Mouse (Mus musculus) lung, postnatal 0 days (tissue): Measurements from ENCODE around the gene Nkain2.

ENCODE experiments used
- CTCF ChIP-seq: IDR thresholded peaks from 2 replicates; pipeline ENCODE4 v1.5.1; 2016; ENCODE audit warnings: antibody characterized with exemption, mild to moderate bottlenecking
- EP300 ChIP-seq: IDR thresholded peaks from 2 replicates; pipeline ENCODE4 v1.6.1; 2016; ENCODE audit warnings: antibody characterized with exemption, mild to moderate bottlenecking, control low read depth

DNA sequence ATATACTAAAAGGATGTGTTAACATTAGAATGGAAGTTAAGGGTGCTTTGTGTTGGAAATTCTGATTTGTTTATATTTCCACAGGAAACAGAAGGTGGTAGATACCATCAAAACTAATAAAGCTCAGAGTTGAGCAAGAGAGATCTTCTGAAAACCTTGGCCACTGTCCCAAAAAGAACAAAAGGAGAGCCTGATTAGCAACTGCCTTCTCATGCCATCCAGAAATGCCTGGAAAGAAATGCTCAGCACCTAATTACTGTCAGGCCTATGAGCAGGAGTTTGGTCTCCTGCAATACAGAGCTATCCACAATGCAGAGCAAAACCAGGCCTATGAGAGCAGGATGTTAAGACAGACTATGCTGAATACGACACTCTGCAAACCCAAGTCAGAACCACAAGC lies 897.1 kb downstream of the Nkain2 start:
- TF ChIP-seq CTCF (no peak), EP300 (peak; percentile 91)
